Mouse (Mus musculus) cerebellum, adult (tissue): Measurements from ENCODE around the gene Memo1.
A peak's percentile ranks its signal among the peaks of the same experiment; 100 is the strongest.
"Not testable (repeated sequence)": the region's sequence is repeated elsewhere in the genome, so short reads cannot be mapped to it uniquely, and the experiment has no call there.

Experiments used
- ATAC-seq: cut with Nextera tagmentation; 2 replicates; pipeline ENCODE4 v1.9.2; 2017; ENCODE audit warnings: mild to moderate bottlenecking, moderate library complexity, mixed read lengths; ENCODE audit not compliant: insufficient number of reproducible peaks, low FRiP score, low TSS enrichment

The Memo1 gene

GRCm38 (mm10) chr17:74265636-74266035 lies 29.7 kb downstream of the Memo1 start:
- ATAC-seq, result no peak

DNA sequence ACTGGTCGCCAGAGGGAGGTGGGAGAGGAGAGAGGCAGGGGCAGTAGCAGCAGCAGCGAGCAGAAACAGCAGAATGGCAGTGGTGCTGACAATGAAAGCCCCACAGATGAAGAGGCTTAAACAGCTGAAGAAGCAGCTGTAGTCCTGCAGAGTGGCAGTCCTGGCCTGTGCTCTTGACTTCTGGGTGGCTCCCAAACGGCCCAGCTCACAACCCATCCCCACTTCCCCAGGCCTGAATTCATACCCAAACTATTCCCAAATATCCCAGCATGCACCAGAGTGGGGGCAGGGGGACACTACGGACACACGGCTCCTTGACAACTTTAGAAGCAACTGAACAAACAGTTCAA lies 30.2 kb downstream of the Memo1 start:
- ATAC-seq, result peak; percentile 15; the same call in 1 of the 2 replicates

GRCm38 (mm10) chr17:74264333-74265155 lies 30.8 kb downstream of the Memo1 start:
- ATAC-seq, result 0 out of 2 replicates have a peak, but pooled peaks have one; percentile 36

DNA sequence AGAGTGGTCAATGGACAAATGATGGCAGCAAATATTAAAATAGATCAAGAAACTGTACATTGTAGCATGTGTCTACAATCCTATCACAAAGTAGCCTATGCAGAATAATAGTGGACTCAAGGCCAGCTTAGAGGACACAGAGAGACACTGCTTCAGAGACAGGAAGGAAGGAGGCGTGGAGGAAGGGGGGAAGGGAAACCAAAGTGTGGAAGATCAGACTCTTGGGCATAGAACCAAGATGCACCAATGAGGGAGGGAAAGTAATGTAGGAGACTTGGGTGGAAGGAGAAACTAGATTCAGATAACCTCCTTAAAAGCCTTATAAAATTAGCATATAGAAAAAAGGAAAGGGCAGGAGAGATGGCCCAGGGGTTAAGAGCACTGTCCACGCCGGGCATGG lies 32.9 kb downstream of the Memo1 start:
- ATAC-seq, result no peak

DNA sequence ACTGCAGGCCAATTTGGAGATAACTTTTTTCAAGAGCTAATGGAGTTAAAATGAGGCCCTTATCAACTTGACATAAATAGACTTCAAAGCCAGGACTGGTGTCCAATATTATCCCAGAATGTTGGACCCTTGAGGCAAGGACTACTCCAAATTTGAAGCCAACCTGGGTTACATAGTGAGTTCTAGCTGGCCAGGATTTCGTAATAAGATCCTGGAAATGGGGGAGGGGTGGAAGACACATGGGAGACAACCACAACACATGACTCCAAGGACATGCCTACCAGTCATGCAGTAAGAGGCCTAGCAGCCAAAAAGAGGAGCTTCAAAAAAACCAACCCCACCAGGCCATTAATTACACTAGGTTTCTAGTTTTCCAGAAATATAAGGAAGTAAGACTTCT lies 50.0 kb downstream of the Memo1 start:
- ATAC-seq, result no peak

DNA sequence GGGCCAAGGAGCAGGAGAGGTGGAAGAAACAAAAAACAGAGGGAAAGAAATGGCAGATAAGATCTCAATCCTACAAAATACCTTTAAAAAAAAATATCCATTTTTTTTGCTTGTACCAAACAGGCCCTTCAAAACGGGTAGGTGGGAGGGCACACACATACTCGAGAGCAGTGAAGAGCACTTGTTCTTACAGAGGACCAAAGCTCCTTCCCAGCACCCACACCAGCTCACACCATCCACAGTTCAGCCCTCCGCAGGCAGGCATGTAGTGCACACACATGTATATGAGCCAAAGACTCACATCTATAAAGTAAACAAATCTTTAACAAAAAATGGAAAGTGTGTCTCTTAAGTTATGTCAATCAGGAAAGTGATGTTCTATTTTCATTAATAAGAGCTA lies 52.5 kb downstream of the Memo1 start:
- ATAC-seq, result no peak

GRCm38 (mm10) chr17:74240322-74240721 lies 55.0 kb downstream of the Memo1 start:
- no peak for ATAC-seq

DNA sequence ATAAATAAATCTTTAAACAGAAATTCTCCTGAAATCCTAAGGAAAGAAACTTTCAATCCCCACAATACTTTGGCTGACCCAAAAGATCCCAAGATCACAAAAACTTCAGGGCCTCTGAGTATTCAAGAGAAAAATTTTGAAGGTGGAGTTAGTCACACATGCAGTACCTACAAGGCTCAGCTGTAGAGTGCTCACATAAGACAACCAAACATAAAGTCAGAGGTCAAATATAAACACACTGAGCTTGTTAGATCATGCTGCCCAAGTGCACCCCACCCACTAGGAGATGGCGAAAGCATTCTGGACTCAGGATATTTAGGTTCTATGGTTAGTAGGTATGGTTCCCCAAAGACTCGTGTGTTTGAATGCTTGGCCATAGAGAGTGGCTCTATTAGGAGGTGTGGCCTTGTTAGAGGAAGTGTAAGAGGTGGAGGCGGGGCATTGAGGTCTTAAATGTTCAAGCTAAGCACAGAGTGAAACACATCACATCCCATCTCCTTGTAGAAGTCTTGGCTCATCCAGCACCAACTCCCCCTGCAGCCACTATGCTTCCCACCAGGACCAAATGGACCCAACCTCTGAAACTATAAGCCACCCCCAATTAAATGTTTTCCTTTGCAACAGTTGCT lies 67.1 kb downstream of the Memo1 start:
- no peak for ATAC-seq

DNA sequence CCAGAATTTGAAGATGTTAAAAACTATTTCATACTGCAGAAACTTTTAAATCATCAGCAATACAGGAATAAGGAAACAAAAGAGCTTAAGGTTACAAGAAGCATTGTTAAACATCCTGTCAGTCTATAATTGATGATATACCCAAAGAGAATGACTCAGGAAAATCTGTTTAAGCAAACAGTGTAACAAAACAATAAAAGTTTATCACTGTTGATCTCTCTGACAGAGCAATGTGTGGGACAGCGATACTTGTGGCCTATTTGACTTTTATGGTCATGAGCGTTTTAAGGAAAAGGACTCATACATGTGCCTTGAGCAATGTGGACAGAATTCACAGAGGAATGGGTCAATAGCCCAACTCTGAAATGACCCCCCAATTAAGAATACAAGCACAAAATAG lies 78.0 kb downstream of the Memo1 start:
- no peak for ATAC-seq

- 0 out of 2 replicates have a peak, but pooled peaks have one; percentile 3 for ATAC-seq
These were observed 82.3 kb downstream of the Memo1 start for GRCm38 (mm10) chr17:74212831-74213524.

DNA sequence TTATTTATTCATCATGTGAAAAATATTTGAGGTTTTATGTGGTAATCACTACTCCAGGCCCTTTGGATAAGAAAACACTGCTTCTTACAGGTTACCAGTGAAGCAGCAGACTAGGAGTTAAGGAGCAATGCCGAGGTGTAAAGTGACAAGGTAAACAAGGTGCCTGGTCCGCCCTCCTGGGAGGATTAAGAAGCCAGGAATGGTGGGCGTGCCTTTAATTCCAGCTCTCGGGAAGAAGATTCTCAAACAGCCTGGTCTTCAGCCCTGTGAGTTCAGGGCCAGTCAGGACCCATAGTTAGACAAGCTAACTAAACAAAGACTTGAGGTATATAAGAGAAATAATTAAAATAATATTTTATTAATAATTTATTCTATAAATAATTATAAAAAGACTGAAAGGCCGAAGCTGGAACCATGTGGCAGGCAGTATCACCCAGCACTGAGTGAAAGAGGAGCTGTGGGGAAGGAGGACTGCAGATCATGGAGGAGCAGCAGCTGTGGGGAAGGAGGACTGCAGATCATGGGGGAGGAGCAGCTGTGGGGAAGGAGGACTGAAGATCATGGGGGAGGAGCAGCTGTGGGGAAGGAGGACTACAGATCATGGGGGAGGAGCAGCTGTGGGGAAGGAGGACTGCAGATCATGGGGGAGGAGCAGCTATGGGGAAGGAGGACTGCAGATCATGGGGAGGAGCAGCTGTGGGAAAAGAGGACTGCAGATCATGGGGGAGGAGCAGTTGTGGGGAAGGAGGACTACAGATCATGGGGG lies 86.0 kb downstream of the Memo1 start:
- ATAC-seq, result no peak

DNA sequence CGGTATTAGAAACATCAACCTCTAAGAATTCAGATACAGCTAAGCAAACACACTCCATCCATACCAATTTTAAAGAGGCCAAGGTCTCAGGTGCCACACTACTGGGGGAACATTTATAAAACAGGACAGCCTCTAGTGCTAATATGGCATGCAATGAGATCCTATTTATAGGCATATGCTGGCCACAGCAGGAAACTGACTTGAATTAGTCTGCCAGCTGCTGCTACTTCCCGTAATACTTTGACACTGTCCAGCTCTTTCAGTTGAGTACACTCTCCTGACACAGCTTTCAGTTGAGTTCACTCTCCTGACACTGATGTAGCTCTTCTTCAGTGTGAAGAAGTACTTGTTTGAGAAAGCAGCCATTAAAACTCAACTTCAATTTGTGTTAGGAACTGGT lies 99.4 kb downstream of the Memo1 start:
- no peak for ATAC-seq

DNA sequence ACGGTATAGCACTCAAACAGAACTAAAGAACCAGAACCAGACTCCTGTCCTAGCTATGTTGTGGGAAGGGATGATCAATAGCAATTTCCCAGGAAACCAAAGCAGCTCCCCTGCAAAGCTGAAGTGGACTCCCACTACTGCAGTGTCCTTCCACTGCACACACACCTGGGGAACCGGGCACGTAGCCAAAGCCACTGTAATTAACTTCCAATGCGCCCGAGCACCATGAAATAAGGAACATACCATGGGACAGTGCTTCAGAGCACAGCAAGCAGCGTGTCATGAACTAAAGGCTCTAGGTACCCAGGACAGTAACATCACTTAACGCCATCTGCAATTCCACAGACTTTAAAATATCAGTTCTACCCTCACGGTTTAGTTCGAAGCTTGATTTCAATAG lies 100.6 kb downstream of the Memo1 start:
- ATAC-seq, result no peak

- no peak for ATAC-seq
These were observed 101.9 kb downstream of the Memo1 start for GRCm38 (mm10) chr17:74193463-74193862.

GRCm38 (mm10) chr17:74191446-74191845 lies 103.9 kb downstream of the Memo1 start:
- no peak for ATAC-seq

- no peak for ATAC-seq
These were observed 109.1 kb downstream of the Memo1 start for GRCm38 (mm10) chr17:74186197-74186596.

DNA sequence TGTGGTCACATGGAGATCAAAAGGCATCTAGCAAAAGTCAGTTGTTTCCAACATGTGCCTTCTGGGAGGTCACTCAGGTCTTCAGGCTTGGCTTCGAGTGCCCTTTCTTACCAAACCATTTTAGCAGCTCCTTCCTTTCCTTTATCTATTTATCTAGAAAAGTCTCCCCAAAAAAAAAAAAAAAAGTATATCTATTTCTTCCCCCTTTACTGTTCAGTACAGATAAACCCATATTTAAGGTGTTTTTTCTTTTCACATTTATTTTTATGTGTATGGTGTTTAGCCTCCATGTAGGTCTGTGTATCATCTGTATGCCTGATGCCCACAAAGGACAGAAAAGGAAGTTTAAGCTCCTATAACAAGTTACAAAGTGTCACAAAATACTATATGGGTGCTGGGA lies 110.6 kb downstream of the Memo1 start:
- no peak for ATAC-seq

DNA sequence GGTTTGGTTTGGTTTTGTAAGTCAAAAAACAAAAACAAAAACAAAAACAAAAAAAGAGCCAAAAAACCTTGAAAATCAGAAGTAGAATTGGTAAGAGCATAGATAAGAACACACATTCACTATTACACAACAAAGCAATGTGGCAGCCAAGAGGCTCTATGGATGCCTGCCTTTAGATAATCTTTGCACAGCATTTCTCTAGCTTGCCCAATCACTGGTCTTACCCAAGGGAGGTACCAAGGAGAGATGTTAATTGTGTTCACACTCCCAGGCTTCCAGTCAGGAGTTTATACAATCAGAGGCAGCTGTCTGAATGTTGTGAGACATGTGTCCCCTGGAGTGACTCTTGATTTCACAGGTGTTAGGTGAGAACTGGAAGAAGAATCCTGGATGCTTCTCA lies 114.4 kb downstream of the Memo1 start:
- no peak for ATAC-seq

DNA sequence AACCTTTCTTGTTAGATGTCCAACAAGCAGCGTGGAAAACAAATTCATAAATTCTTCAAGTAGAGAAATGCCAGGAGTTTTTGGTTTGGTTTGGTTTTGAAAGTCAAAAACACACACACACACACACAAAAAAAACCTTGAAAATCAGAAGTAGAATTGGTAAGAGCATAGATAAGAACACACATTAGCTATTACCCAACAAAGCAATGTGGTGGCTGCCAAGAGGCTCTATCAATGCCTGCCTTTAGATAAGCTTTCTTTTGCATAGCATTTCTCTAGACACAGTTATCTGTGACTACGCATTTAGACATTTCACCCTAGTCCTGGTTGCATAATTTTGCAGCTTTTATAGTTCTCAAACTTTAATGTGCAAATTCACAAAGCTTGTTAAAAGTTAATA lies 115.7 kb downstream of the Memo1 start:
- not testable (repeated sequence) for ATAC-seq

- no peak for ATAC-seq
These were observed 121.6 kb downstream of the Memo1 start for GRCm38 (mm10) chr17:74173726-74174125.

DNA sequence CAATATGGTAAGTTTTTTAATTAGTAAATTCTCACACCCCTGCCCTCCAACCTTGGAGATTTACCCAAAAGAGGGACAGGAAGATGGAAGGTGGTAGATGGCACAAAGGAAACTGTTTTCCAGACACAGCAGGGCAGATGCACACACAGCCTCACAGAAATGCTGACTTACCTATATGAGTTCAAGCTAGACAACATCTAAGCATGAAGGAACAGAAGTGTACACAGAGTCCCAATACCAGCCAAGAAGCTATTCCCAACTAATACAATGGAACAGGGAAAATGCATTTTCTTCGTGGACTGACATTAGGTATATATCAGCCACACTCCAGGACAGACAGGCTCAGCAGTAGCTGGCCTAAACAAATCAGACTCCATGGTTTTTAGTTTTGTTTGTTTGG lies 122.5 kb downstream of the Memo1 start:
- no peak for ATAC-seq
